Mouse (Mus musculus): ENCODE data around the gene 4930432K21Rik. TPM values are rescaled to one million over a fixed set of nuclear protein-coding genes. Genes with fewer than 3 reads are reported as not detected.
A peak's percentile ranks its signal among the peaks of the same experiment; 100 is the strongest.

The 4930432K21Rik gene
- polyA plus RNA-seq, 1 experiment from 2014 or later, result 2.6 TPM

DNA sequence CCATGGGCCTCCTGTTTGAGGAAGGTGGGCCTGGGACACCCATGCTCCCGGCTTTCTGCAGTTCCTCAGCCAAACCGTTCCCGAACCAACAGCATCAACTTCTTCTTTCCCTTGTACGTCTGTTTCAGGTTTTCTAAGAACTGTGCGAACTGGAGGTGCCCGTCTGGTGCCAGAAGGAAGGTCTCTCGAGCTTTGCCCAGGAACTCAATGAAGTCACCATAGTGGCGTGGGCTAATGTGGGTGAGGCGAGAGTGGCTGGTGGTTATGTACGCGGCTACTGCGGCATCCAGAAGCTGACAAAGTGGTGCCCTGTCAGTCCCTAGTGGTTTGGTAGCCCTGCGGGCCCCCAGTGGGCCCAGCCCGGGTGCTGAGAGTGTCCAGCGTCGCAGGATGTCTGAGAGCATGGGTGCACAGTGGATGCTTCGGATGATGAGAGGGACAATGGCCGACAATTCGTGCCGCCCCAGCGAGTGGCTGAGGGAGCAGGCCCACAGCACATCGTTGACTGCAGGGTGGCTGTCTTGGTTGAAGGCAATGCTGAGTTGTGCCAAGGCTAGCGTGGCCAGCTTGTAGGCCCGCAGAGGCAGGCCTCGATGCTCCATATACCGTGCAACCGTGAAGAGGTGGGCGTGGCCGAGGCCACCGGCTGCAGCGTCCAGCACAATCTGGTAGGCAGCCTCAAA, 64.2 kb downstream of the 4930432K21Rik start:
- no peak for ATAC-seq (ENCODE audit: low FRiP score)
- H3K36me3 ChIP-seq, result peaks cover 58% of the 10 kb centered on the region
- WGBS, result 94% methylated on average over 31 of the region's 31 CpGs

DNA sequence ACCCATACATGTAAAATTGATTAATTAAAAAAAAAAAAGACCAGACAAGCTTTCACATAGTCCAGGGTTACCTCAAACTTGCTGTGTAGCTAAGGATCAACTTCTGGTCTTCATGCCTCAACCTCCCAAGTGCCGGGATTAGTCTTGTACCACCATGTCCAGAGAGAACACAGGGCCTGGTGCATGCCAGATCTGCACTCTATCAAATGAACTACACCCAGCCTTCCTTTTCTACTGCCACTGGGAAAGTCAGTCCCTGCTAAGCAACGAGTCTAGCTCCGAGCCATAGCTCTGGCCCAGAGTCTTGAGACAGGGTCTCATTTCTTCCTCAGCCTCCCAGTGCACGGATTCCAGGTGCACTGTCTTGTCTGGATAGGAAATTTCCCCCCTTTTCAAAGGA, 65.5 kb downstream of the 4930432K21Rik start:
- WGBS, result 92% methylated on average over 4 of the region's 4 CpGs
- Histone ChIP-seq H3K27ac (replicated peaks) (no peak overlapping the region), H3K4me1 (peaks cover 20% of the 10 kb centered on the region), H3K27me3 (replicated peaks) (no peaks in the 10 kb centered on the region), H3K4me3 (replicated peaks) (no peak overlapping the region), H3K36me3 (peaks cover 70% of the 10 kb centered on the region), H3K4me2 (no peak overlapping the region), H3K9ac (replicated peaks) (no peak overlapping the region), H3K9me3 (replicated peaks) (no peaks in the 10 kb centered on the region)
- no peak for ATAC-seq (ENCODE audit: low FRiP score)

More for the DNA sequence above, 64.2 kb downstream of the 4930432K21Rik start:
- peaks cover 26% of the 10 kb centered on the region for H3K4me1 ChIP-seq
- H3K4me2 ChIP-seq, result no peak overlapping the region
- H3K27me3 ChIP-seq (replicated peaks), result no peaks in the 10 kb centered on the region
- H3K27ac ChIP-seq (replicated peaks), result no peak overlapping the region
- H3K9me3 ChIP-seq (replicated peaks), result no peaks in the 10 kb centered on the region
- no peak overlapping the region for H3K9ac ChIP-seq (replicated peaks)
- no peak overlapping the region for H3K4me3 ChIP-seq (replicated peaks)

DNA sequence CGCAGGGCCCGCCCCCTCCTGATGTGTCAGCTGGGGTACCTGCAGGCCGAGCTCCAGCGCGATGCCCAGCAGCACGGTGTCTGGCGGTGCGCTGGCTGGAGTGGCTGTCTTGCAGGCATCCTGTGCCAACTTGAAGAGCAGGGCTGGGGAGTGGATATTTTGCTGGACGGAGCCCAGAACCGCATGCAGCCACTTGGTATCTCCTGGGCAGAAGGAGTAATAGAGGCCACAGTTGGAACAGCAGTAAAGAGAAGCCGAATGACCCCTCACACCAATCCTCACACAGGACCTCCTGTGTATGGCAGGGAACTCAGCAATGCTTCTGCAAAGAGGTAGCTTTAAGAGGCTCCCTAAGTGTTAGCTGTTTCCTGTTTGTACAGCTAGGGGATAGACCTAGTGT, 69.4 kb downstream of the 4930432K21Rik start:
- H3K9me3 ChIP-seq (replicated peaks), result no peaks in the 10 kb centered on the region
- peaks cover 90% of the 10 kb centered on the region for H3K36me3 ChIP-seq
- 94% methylated on average over 11 of the region's 11 CpGs for WGBS
- no peak overlapping the region for H3K4me2 ChIP-seq
- no peak overlapping the region for H3K4me3 ChIP-seq (replicated peaks)
- H3K4me1 ChIP-seq, result no peaks in the 10 kb centered on the region
- no peak for ATAC-seq (ENCODE audit: low FRiP score)
- no peak overlapping the region for H3K27ac ChIP-seq (replicated peaks)
- H3K27me3 ChIP-seq (replicated peaks), result no peaks in the 10 kb centered on the region
- no peak overlapping the region for H3K9ac ChIP-seq (replicated peaks)

- Histone ChIP-seq H3K27ac (replicated peaks) (no peak overlapping the region), H3K4me1 (no peaks in the 10 kb centered on the region), H3K36me3 (peaks cover 92% of the 10 kb centered on the region), H3K4me3 (replicated peaks) (no peak overlapping the region), H3K4me2 (no peak overlapping the region), H3K27me3 (replicated peaks) (no peaks in the 10 kb centered on the region), H3K9ac (replicated peaks) (no peak overlapping the region), H3K9me3 (replicated peaks) (no peaks in the 10 kb centered on the region)
- ATAC-seq (ENCODE audit: low FRiP score), result no peak
- WGBS, result 97% methylated on average over 5 of the region's 5 CpGs
Observed at GRCm38 (mm10) chr8:84218143-84218542, 70.3 kb downstream of the 4930432K21Rik start.

DNA sequence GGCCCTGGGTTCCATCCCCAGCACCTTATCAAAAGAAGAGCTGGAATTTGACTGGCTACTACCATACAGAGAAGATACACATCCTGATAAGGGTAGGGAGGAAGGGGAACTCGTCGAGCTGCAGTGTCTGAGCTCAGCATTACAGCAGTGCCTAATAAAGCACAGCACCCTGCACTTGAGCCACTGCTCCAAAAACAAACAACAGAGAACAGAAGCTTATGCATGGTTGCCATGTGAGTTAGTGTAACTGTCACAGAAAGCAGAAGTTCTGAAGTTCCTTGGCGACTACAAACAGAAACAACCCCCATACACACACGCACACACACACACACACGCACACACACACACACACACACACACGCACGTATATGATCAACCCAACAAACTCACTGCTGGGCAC, 72.3 kb downstream of the 4930432K21Rik start:
- no peak for ATAC-seq (ENCODE audit: low FRiP score)
- Histone ChIP-seq H3K27me3 (replicated peaks) (no peaks in the 10 kb centered on the region), H3K4me3 (replicated peaks) (no peak overlapping the region), H3K9ac (replicated peaks) (no peak overlapping the region), H3K27ac (replicated peaks) (no peak overlapping the region), H3K4me2 (no peak overlapping the region), H3K36me3 (peaks cover 95% of the 10 kb centered on the region), H3K4me1 (no peaks in the 10 kb centered on the region), H3K9me3 (replicated peaks) (no peaks in the 10 kb centered on the region)
- WGBS, result 90% methylated on average over 7 of the region's 7 CpGs

MicroRNAs encoded within 50 kb of the gene (microRNA counts, 519-probe panel; counts per million panel counts)
- 2,870 counts per million, percentile 69 among the panel's probes with 10 or more counts for microRNA mmu-miR-181c
- microRNA mmu-miR-23a, result 3,309 counts per million, percentile 81 among the panel's probes with 10 or more counts
- microRNA mmu-miR-27a, result 3,457 counts per million, percentile 84 among the panel's probes with 10 or more counts

Small RNA genes lying within 50 kb of the gene (microRNA-seq; reads per million reads assigned to microRNA genes)
- not detected for gene Gm25110
- 9,547 reads per million, percentile 97 among the genes with 10 or more reads in this experiment for gene Mir181c
- gene Mir181d, result 4,849 reads per million, percentile 93 among the genes with 10 or more reads in this experiment
- gene Mir23a, result 3,907 reads per million, percentile 91 among the genes with 10 or more reads in this experiment
- gene Mir24-2, result not detected
- 51.1 reads per million, percentile 44 among the genes with 10 or more reads in this experiment for gene Mir27a
- gene Mir3074-2, result not detected

Other genes with a start within 250 kb of the 4930432K21Rik start
- gene Adgrl1, start 247.9 kb upstream of the 4930432K21Rik start, polyA plus RNA-seq (2015; fragmentation: Nextera tagmentation; extraction: Ambion mirVana), result 43.0 and 54.1 TPM in 2 replicates
- 1.1 TPM in 2 replicates for gene Gm10644, start 192.8 kb upstream of the 4930432K21Rik start, polyA plus RNA-seq (2015; fragmentation: Nextera tagmentation; extraction: Ambion mirVana)
- gene Asf1b, start 192.5 kb upstream of the 4930432K21Rik start, polyA plus RNA-seq (2015; fragmentation: Nextera tagmentation; extraction: Ambion mirVana), result 8.0 and 24.4 TPM in 2 replicates
- gene Prkaca, start 175.0 kb upstream of the 4930432K21Rik start, polyA plus RNA-seq (2015; fragmentation: Nextera tagmentation; extraction: Ambion mirVana), result 234 and 256 TPM in 2 replicates
- gene Samd1, start 150.4 kb upstream of the 4930432K21Rik start, polyA plus RNA-seq (2015; fragmentation: Nextera tagmentation; extraction: Ambion mirVana), result 7.9 and 8.4 TPM in 2 replicates
- 0.82 and 1.2 TPM in 2 replicates for gene 1700067K01Rik, start 146.5 kb upstream of the 4930432K21Rik start, polyA plus RNA-seq (2015; fragmentation: Nextera tagmentation; extraction: Ambion mirVana)
- 0.69 and 1.6 TPM in 2 replicates for gene 2210011C24Rik, start 135.9 kb upstream of the 4930432K21Rik start, polyA plus RNA-seq (2015; fragmentation: Nextera tagmentation; extraction: Ambion mirVana)
- gene Palm3, start 126.6 kb upstream of the 4930432K21Rik start, polyA plus RNA-seq (2015; fragmentation: Nextera tagmentation; extraction: Ambion mirVana), result 14.1 and 17.0 TPM in 2 replicates
- 0.37 and 1.7 TPM in 2 replicates for gene Il27ra, start 105.4 kb upstream of the 4930432K21Rik start, polyA plus RNA-seq (2015; fragmentation: Nextera tagmentation; extraction: Ambion mirVana)
- gene Rln3, start 103.0 kb upstream of the 4930432K21Rik start, polyA plus RNA-seq (2015; fragmentation: Nextera tagmentation; extraction: Ambion mirVana), result 1.0 and 1.4 TPM in 2 replicates
- gene Gm10643, start 82.9 kb upstream of the 4930432K21Rik start, polyA plus RNA-seq (2015; fragmentation: Nextera tagmentation; extraction: Ambion mirVana), result 1.4 and 1.8 TPM in 2 replicates
- gene Rfx1, start 81.2 kb upstream of the 4930432K21Rik start, polyA plus RNA-seq (2015; fragmentation: Nextera tagmentation; extraction: Ambion mirVana), result 8.7 and 9.5 TPM in 2 replicates
- gene Dcaf15, start 43.3 kb upstream of the 4930432K21Rik start, polyA plus RNA-seq (2015; fragmentation: Nextera tagmentation; extraction: Ambion mirVana), result 18.5 and 21.6 TPM in 2 replicates
- gene Podnl1, start 22.0 kb upstream of the 4930432K21Rik start, polyA plus RNA-seq (2015; fragmentation: Nextera tagmentation; extraction: Ambion mirVana), result 0.47 and 0.49 TPM in 2 replicates
- gene Cc2d1a, start 89 bp upstream of the 4930432K21Rik start, polyA plus RNA-seq (2015; fragmentation: Nextera tagmentation; extraction: Ambion mirVana), result 41.3 and 43.7 TPM in 2 replicates
- 7.4 and 11.9 TPM in 2 replicates for gene Nanos3, start 37.2 kb downstream of the 4930432K21Rik start, polyA plus RNA-seq (2015; fragmentation: Nextera tagmentation; extraction: Ambion mirVana)
- gene Zswim4, start 89.0 kb downstream of the 4930432K21Rik start, polyA plus RNA-seq (2015; fragmentation: Nextera tagmentation; extraction: Ambion mirVana), result 14.8 and 16.0 TPM in 2 replicates
- gene D8Ertd738e, start 101.7 kb downstream of the 4930432K21Rik start, polyA plus RNA-seq (2015; fragmentation: Nextera tagmentation; extraction: Ambion mirVana), result 263 and 280 TPM in 2 replicates
- gene Mri1, start 109.3 kb downstream of the 4930432K21Rik start, polyA plus RNA-seq (2015; fragmentation: Nextera tagmentation; extraction: Ambion mirVana), result 51.5 and 58.8 TPM in 2 replicates
- gene Ccdc130, start 122.4 kb downstream of the 4930432K21Rik start, polyA plus RNA-seq (2015; fragmentation: Nextera tagmentation; extraction: Ambion mirVana), result 22.1 and 23.0 TPM in 2 replicates
- gene Cacna1a, start 240.4 kb downstream of the 4930432K21Rik start, polyA plus RNA-seq (2015; fragmentation: Nextera tagmentation; extraction: Ambion mirVana), result 18.3 and 23.6 TPM in 2 replicates